Mouse (Mus musculus) layer of hippocampus, postnatal 10 days (tissue): ENCODE measurements around the gene Zfp784. TPM values are rescaled to one million over a fixed set of nuclear protein-coding genes. Genes with fewer than 3 reads are reported as not detected.

Source experiments
- DNase-seq, 2 experiments: peaks; one replicate each; pipeline ENCODE4 v3.0.0; 2021; ENCODE audit warnings: low spot score in 2 of 2
- total RNA-seq, 2 experiments: library from RNA; stranded (reverse); gene quantifications; 2 replicates each; pipeline ENCODE4 v1.2.3; 2021

Gene Zfp784
- total RNA-seq, 2 experiments from 2014 or later, result 5.4 to 5.8 TPM

DNA sequence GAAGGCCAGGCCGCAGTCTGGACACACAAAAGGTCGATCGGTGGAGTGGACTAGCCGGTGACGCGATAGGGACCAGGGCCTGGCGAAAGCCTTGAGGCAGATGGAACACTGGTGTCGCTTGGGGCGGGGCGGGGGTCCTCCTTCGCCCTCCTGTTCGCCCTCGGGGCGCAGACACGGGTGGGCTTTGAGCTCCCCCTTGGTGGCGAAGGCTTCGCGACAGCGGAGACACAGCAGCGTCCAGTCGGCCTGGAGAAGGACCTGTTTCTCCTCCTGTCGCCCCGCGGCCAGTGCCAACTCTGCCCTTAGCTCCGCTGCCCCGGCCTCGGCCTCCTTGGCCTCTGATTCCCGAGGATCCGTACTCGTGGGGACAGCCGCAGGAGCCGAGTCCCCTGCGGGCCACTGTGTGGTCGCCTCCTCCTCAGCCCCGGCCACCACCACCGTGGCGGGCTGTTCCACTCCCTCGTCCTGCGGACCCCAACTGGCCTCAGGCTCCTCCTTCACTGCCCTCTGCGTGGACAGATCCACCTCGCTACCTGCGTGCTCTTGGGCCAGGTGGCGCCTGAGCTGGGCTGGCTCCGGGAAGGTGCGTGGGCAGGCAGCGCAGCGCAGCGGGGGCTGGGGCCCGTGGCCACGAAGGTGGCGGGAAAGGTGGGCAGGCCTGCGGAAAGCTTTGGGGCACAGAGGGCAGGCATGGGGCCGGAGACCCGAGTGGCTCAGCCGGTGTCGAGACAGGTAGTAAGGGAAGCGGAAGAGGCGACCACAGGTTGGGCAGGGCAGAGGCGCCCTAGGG lies 44.1 kb downstream of the Zfp784 start:
- DNase-seq, result no peak

DNA sequence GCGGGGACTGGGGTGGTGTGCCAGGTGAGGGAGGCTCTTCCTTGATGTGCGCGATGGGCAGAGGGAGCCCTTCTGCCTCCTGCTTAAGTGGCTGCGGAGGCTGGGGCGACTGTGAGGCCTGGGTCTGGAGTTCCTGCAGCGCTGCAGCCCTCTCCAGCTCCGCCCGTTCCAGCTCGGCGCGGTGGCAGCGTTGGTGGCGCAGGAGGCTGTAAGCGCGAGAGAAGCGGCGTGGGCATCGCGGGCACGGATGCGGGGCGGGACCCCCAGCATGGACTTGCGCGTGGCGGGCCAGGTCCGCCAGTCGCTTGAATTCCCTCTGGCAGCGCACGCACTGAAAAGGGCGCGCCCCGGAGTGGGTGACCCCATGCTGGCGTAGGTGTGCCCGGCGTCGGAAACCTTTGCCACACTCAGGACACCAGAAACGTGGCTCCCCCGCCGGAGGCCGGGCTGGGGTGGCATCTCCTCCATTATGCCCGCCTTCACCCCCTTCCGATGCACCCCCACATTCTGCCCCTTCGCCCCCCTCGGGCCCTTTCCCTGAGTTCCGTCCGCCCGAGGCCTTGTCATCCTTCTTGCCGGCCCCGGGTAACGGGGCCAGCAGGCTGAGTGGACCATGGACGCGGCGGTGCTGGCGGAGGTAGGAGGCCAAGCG lies 44.8 kb downstream of the Zfp784 start:
- DNase-seq, result no peak

DNA sequence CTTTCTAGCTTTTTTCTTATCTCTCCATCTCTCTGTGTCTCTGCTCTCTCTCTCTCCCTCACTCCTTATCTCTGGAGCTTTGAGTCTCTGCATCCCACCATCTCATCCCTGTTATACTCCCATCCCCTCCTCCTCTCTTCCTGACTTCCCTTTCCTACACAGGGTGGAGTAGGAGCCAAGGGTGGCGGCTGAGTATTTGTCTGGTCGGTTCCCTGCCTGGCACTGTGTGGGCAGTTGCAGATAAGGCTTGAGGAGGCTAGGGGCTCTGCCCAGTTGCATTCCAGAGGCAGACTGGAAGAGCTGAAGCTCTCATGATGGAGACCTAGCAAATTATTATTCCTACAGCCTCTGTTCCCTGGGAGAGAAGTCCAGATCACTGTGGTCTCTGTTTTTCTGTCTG lies 50.0 kb downstream of the Zfp784 start:
- no peak for DNase-seq

Other genes starting within 250 kb of the Zfp784 start
- 1 to 10 TPM; 4.3 to 5.4 TPM for gene Tmem238, start 248.8 kb downstream of the Zfp784 start, total RNA-seq
- gene Rpl28, start 245.6 kb downstream of the Zfp784 start, total RNA-seq, result 100 to 1,000 TPM; 540 to 663 TPM
- 100 to 1,000 TPM; 129 to 166 TPM for gene Ube2s, start 225.9 kb downstream of the Zfp784 start, total RNA-seq
- gene Shisa7, start 193.8 kb downstream of the Zfp784 start, total RNA-seq, result 100 to 1,000 TPM; 107 to 116 TPM
- 1 to 10 TPM; 3.0 to 4.3 TPM for gene Isoc2b, start 168.2 kb downstream of the Zfp784 start, total RNA-seq
- 1 to 10 TPM; 7.2 to 8.2 TPM for gene Isoc2a, start 161.3 kb downstream of the Zfp784 start, total RNA-seq
- under 1 TPM in 1 of 2 experiments, not detected in 1; 0.45 TPM for gene Gm36210, start 131.9 kb downstream of the Zfp784 start, total RNA-seq
- gene Zfp628, start 123.2 kb downstream of the Zfp784 start, total RNA-seq, result 10 to 100 TPM; 14.3 TPM
- 10 to 100 TPM; 57.9 to 67.4 TPM for gene Nat14, start 116.4 kb downstream of the Zfp784 start, total RNA-seq
- 1 to 10 TPM; 2.9 to 3.0 TPM for gene Ssc5d, start 112.7 kb downstream of the Zfp784 start, total RNA-seq
- gene Sbk2, start 74.0 kb downstream of the Zfp784 start, total RNA-seq, result not detected
- gene Sbk3, start 67.3 kb downstream of the Zfp784 start, total RNA-seq, result under 1 TPM; 0.40 to 0.57 TPM
- 10 to 100 TPM; 38.2 to 46.0 TPM for gene Zfp579, start 42.3 kb downstream of the Zfp784 start, total RNA-seq
- 1 to 10 TPM; 4.5 TPM for gene Zfp524, start 24.0 kb downstream of the Zfp784 start, total RNA-seq
- gene Fiz1, start 23.7 kb downstream of the Zfp784 start, total RNA-seq, result 10 to 100 TPM; 22.2 to 23.4 TPM
- gene Gm44973, start 22.9 kb downstream of the Zfp784 start, total RNA-seq, result not detected
- 10 to 100 TPM; 36.4 TPM for gene Zfp865, start 18.1 kb downstream of the Zfp784 start, total RNA-seq
- gene Ccdc106, start 17.9 kb downstream of the Zfp784 start, total RNA-seq, result 10 to 100 TPM; 59.9 to 60.2 TPM
- not detected for gene 4632433K11Rik, start 4.3 kb downstream of the Zfp784 start, total RNA-seq
- 10 to 100 TPM; 74.9 to 80.4 TPM for gene Zfp580, start 13.1 kb upstream of the Zfp784 start, total RNA-seq
- gene U2af2, start 23.7 kb upstream of the Zfp784 start, total RNA-seq, result 100 to 1,000 TPM; 174 to 184 TPM
- gene Epn1, start 41.8 kb upstream of the Zfp784 start, total RNA-seq, result 100 to 1,000 TPM; 402 to 408 TPM
- gene Rfpl4, start 78.5 kb upstream of the Zfp784 start, total RNA-seq, result not detected
- gene Rasl2-9, start 87.5 kb upstream of the Zfp784 start, total RNA-seq, result not detected
- not detected for gene Vmn1r55, start 111.2 kb upstream of the Zfp784 start, total RNA-seq
- not detected for gene Vmn1r56, start 158.3 kb upstream of the Zfp784 start, total RNA-seq
- gene Vmn1r57, start 180.0 kb upstream of the Zfp784 start, total RNA-seq, result not detected